In genomic region chr17:24739926-24740325, GRCm38 (mm10) we compare ENCODE assay signal across 32 mouse cellular contexts. TPM values are rescaled to one million over a fixed set of nuclear protein-coding genes. Genes with fewer than 3 reads are reported as not detected.
"Had no signal": no experiment of that assay in that cellular context is flagged by ENCODE, and none has a peak within 500 bp of the region (broad histone marks: within the 10 kb centered on the region; RNA-seq: fewer than 3 reads in every experiment).

No protein-coding gene starts in this region.

- H3K27me3 ChIP-seq: heart, embryonic 12.5 days; hindbrain, embryonic 13.5 days; hindbrain, embryonic 15.5 days; kidney, embryonic 15.5 days; limb, embryonic 13.5 days; limb, embryonic 15.5 days; liver, embryonic 13.5 days had no signal

- ATAC-seq: forebrain, postnatal 0 days; hindbrain, postnatal 0 days had no signal

- H3K9ac ChIP-seq: forebrain, postnatal 0 days; heart, embryonic 12.5 days; hindbrain, embryonic 13.5 days; hindbrain, embryonic 15.5 days; kidney, embryonic 15.5 days; limb, embryonic 13.5 days; limb, embryonic 15.5 days; liver, embryonic 13.5 days had no signal

- H3K36me3 ChIP-seq: hindbrain, embryonic 15.5 days had no signal

- H3K4me3 ChIP-seq: heart, embryonic 10.5 days; heart, embryonic 12.5 days; hindbrain, embryonic 13.5 days; hindbrain, embryonic 15.5 days; kidney, embryonic 15.5 days; limb, embryonic 13.5 days; limb, embryonic 15.5 days; liver, embryonic 13.5 days had no signal

- H3K4me2 ChIP-seq: heart, embryonic 12.5 days; hindbrain, embryonic 13.5 days; hindbrain, embryonic 15.5 days; kidney, embryonic 15.5 days; limb, embryonic 13.5 days; limb, embryonic 15.5 days; liver, embryonic 13.5 days had no signal

- DNase-seq: forebrain, postnatal 0 days; gastrocnemius, postnatal 14 days; gastrocnemius, postnatal 36 days; heart, adult 18-20 months; heart, postnatal 10 days; heart, postnatal 36 days; kidney, adult 11 months; kidney, adult 2 months; kidney, adult 9 months; kidney, postnatal 14 days; kidney, postnatal 36 days; layer of hippocampus, adult 9-11 months; layer of hippocampus, postnatal 36 days; left cerebral cortex, postnatal 4 days; liver, embryonic 13.5 days had no signal

- H3K27ac ChIP-seq: heart, embryonic 10.5 days; hindbrain, embryonic 13.5 days; hindbrain, embryonic 15.5 days; hindbrain, postnatal 0 days; kidney, embryonic 15.5 days; kidney, postnatal 0 days; limb, embryonic 13.5 days; limb, embryonic 15.5 days; liver, embryonic 13.5 days had no signal

- H3K9me3 ChIP-seq: heart, embryonic 10.5 days; heart, embryonic 12.5 days; hindbrain, embryonic 13.5 days; hindbrain, embryonic 15.5 days; kidney, embryonic 15.5 days; limb, embryonic 13.5 days; limb, embryonic 15.5 days; liver, embryonic 13.5 days had no signal

RNA-seq across cellular contexts. Expression of gene Rpl3l, which starts 12.3 kb away (rescaled TPM):
- total RNA-seq: forebrain, postnatal 0 days; hematopoietic stem cell, adult 5-6 weeks; left cerebral cortex, postnatal 4 days had no signal
- polyA plus RNA-seq: forebrain, postnatal 0 days; hindbrain, embryonic 11.5 days; hindbrain, embryonic 13.5 days; hindbrain, embryonic 15.5 days; intestine, embryonic 14.5 days; kidney, embryonic 15.5 days; limb, embryonic 11.5 days; limb, embryonic 13.5 days; limb, embryonic 15.5 days; liver, embryonic 13.5 days had no signal

RNA-seq across cellular contexts. Expression of gene Hs3st6, which starts 12.9 kb away (rescaled TPM):
- total RNA-seq: gastrocnemius, adult 18-20 months; gastrocnemius, adult 8-10 months; gastrocnemius, postnatal 14 days; gastrocnemius, postnatal 36 days; heart, adult 8-10 months; heart, postnatal 10 days; heart, postnatal 36 days; hematopoietic stem cell, adult 5-6 weeks; hindbrain, postnatal 0 days; layer of hippocampus, postnatal 14 days; layer of hippocampus, postnatal 36 days; left cerebral cortex, postnatal 4 days had no signal
- polyA plus RNA-seq: heart, embryonic 12.5 days; liver, embryonic 13.5 days had no signal
